Mouse (Mus musculus): ENCODE measurements around the gene Gm20605. TPM values are rescaled to one million over a fixed set of nuclear protein-coding genes. Genes with fewer than 3 reads are reported as not detected.
A peak's percentile ranks its signal among the peaks of the same experiment; 100 is the strongest.

Gene Gm20605
- polyA plus RNA-seq, 1 experiment from 2014 or later, result 5.9 TPM

- H3K36me3 ChIP-seq (ENCODE audit: control insufficient read depth, insufficient read depth, low read length), result no peaks in the 10 kb centered on the region
- H3K27me3 ChIP-seq (ENCODE audit: control insufficient read depth, insufficient read depth, low read length), result no peaks in the 10 kb centered on the region
- ATAC-seq (replicated peaks; ENCODE audit: insufficient number of reproducible peaks, low FRiP score, low TSS enrichment), result no peak
- no peak overlapping the region for H3K27ac ChIP-seq (ENCODE audit: low read depth, low read length)
- H3K9me3 ChIP-seq (replicated peaks; ENCODE audit: control insufficient read depth, low read length), result no peaks in the 10 kb centered on the region
- peaks cover 3% of the 10 kb centered on the region for H3K4me1 ChIP-seq (ENCODE audit: control insufficient read depth, insufficient read depth, low read length)
- WGBS (ENCODE audit: insufficient replicate concordance), result 77% methylated on average over 11 of the region's 11 CpGs
- no peak overlapping the region for H3K4me2 ChIP-seq
- no peak overlapping the region for H3K4me3 ChIP-seq (ENCODE audit: low read depth, low read length)
- no peak overlapping the region for H3K9ac ChIP-seq (ENCODE audit: low read depth, low read length)
These were observed 4.9 kb upstream of the Gm20605 start for GRCm38 (mm10) chr5:137623937-137624530.

- H3K9me3 ChIP-seq (replicated peaks; ENCODE audit: control insufficient read depth, low read length), result no peaks in the 10 kb centered on the region
- H3K9ac ChIP-seq (ENCODE audit: low read depth, low read length), result peak overlapping the region; percentile 71
- H3K27ac ChIP-seq (ENCODE audit: low read depth, low read length), result peak overlapping the region; percentile 63
- ATAC-seq (replicated peaks; ENCODE audit: insufficient number of reproducible peaks, low FRiP score, low TSS enrichment), result no peak
- no peaks in the 10 kb centered on the region for H3K27me3 ChIP-seq (ENCODE audit: control insufficient read depth, insufficient read depth, low read length)
- H3K4me2 ChIP-seq, result peak overlapping the region; percentile 83
- H3K36me3 ChIP-seq (ENCODE audit: control insufficient read depth, insufficient read depth, low read length), result no peaks in the 10 kb centered on the region
- peak overlapping the region; percentile 94 for H3K4me3 ChIP-seq (ENCODE audit: low read depth, low read length)
- peaks cover 24% of the 10 kb centered on the region for H3K4me1 ChIP-seq (ENCODE audit: control insufficient read depth, insufficient read depth, low read length)
- 2% methylated on average over 9 of the region's 9 CpGs for WGBS (ENCODE audit: insufficient replicate concordance)
These were observed 984 bp upstream of the Gm20605 start for GRCm38 (mm10) chr5:137627991-137628390.

- Histone ChIP-seq H3K27me3 (ENCODE audit: control insufficient read depth, insufficient read depth, low read length) (no peaks in the 10 kb centered on the region), H3K36me3 (ENCODE audit: control insufficient read depth, insufficient read depth, low read length) (peaks cover 7% of the 10 kb centered on the region; the same call in 1 of the 2 replicates), H3K4me1 (ENCODE audit: control insufficient read depth, insufficient read depth, low read length) (peaks cover 24% of the 10 kb centered on the region), H3K27ac (ENCODE audit: low read depth, low read length) (peak overlapping the region; percentile 95), H3K4me2 (peak overlapping the region; percentile 93), H3K9me3 (replicated peaks; ENCODE audit: control insufficient read depth, low read length) (no peaks in the 10 kb centered on the region), H3K9ac (ENCODE audit: low read depth, low read length) (peak overlapping the region; percentile 93), H3K4me3 (ENCODE audit: low read depth, low read length) (peak overlapping the region; percentile 94)
- ATAC-seq (replicated peaks; ENCODE audit: insufficient number of reproducible peaks, low FRiP score, low TSS enrichment), result peak; percentile 35
- under 1% methylated on average over 23 of the region's 23 CpGs for WGBS (ENCODE audit: insufficient replicate concordance)
These were observed 339 bp downstream of the Gm20605 start for GRCm38 (mm10) chr5:137629306-137629721.

- Histone ChIP-seq H3K4me1 (ENCODE audit: control insufficient read depth, insufficient read depth, low read length) (peaks cover 21% of the 10 kb centered on the region), H3K36me3 (ENCODE audit: control insufficient read depth, insufficient read depth, low read length) (peaks cover 7% of the 10 kb centered on the region; the same call in 1 of the 2 replicates)
- no peak for ATAC-seq (replicated peaks; ENCODE audit: insufficient number of reproducible peaks, low FRiP score, low TSS enrichment)
These were observed 1.1 kb downstream of the Gm20605 start for GRCm38 (mm10) chr5:137629906-137630545.

DNA sequence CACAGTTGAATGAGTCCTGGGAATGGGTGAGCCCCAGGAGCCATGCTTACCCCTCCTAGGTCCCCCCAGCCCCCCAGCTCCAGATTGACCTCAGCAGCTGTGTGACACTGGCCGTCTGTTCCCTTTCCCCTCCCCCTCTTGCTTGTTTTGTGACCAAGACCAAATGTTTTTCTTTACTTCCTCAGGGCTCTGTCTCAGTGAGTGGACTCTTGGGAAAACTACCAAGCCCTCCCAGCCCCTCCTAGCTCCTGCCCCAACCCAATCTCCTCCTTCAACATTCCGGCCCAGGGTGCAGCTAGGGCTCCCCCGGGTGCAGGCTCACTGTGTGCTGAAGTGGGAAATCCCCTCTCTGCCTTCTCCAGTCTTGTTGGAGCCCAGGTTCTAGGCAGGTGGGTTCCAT lies 1.6 kb downstream of the Gm20605 start:
- Histone ChIP-seq H3K4me3 (ENCODE audit: low read depth, low read length) (peak overlapping the region; percentile 94), H3K9ac (ENCODE audit: low read depth, low read length) (peak overlapping the region; percentile 93), H3K36me3 (ENCODE audit: control insufficient read depth, insufficient read depth, low read length) (peaks cover 10% of the 10 kb centered on the region), H3K27ac (ENCODE audit: low read depth, low read length) (peak overlapping the region; percentile 67), H3K4me1 (ENCODE audit: control insufficient read depth, insufficient read depth, low read length) (peaks cover 21% of the 10 kb centered on the region), H3K9me3 (replicated peaks; ENCODE audit: control insufficient read depth, low read length) (no peaks in the 10 kb centered on the region), H3K4me2 (peak overlapping the region; percentile 93), H3K27me3 (ENCODE audit: control insufficient read depth, insufficient read depth, low read length) (no peaks in the 10 kb centered on the region)
- no peak for ATAC-seq (replicated peaks; ENCODE audit: insufficient number of reproducible peaks, low FRiP score, low TSS enrichment)
- WGBS (ENCODE audit: insufficient replicate concordance), result 28% methylated on average over 3 of the region's 3 CpGs

More at GRCm38 (mm10) chr5:137629906-137630545, 1.1 kb downstream of the Gm20605 start:
- H3K4me3 ChIP-seq (ENCODE audit: low read depth, low read length), result peak overlapping the region; percentile 94
- H3K9me3 ChIP-seq (replicated peaks; ENCODE audit: control insufficient read depth, low read length), result no peaks in the 10 kb centered on the region
- peak overlapping the region; percentile 95 for H3K27ac ChIP-seq (ENCODE audit: low read depth, low read length)
- H3K4me2 ChIP-seq, result peak overlapping the region; percentile 93
- WGBS (ENCODE audit: insufficient replicate concordance), result 19% methylated on average over 6 of the region's 6 CpGs
- H3K9ac ChIP-seq (ENCODE audit: low read depth, low read length), result peak overlapping the region; percentile 93
- no peaks in the 10 kb centered on the region for H3K27me3 ChIP-seq (ENCODE audit: control insufficient read depth, insufficient read depth, low read length)

- Histone ChIP-seq H3K4me3 (ENCODE audit: low read depth, low read length) (peak overlapping the region; percentile 94; the same call in 1 of the 2 replicates), H3K4me1 (ENCODE audit: control insufficient read depth, insufficient read depth, low read length) (peaks cover 21% of the 10 kb centered on the region), H3K9ac (ENCODE audit: low read depth, low read length) (no peak overlapping the region; the same call in 1 of the 2 replicates), H3K27ac (ENCODE audit: low read depth, low read length) (peak overlapping the region; percentile 67), H3K27me3 (ENCODE audit: control insufficient read depth, insufficient read depth, low read length) (no peaks in the 10 kb centered on the region), H3K9me3 (replicated peaks; ENCODE audit: control insufficient read depth, low read length) (no peaks in the 10 kb centered on the region), H3K4me2 (peak overlapping the region; percentile 93), H3K36me3 (ENCODE audit: control insufficient read depth, insufficient read depth, low read length) (peaks cover 13% of the 10 kb centered on the region)
- 54% methylated on average over 9 of the region's 9 CpGs for WGBS (ENCODE audit: insufficient replicate concordance)
- ATAC-seq (replicated peaks; ENCODE audit: insufficient number of reproducible peaks, low FRiP score, low TSS enrichment), result no peak
These were observed 2.2 kb downstream of the Gm20605 start for GRCm38 (mm10) chr5:137631171-137631570.

- WGBS (ENCODE audit: insufficient replicate concordance), result 52% methylated on average over 4 of the region's 4 CpGs
- no peak for ATAC-seq (replicated peaks; ENCODE audit: insufficient number of reproducible peaks, low FRiP score, low TSS enrichment)
- Histone ChIP-seq H3K9me3 (replicated peaks; ENCODE audit: control insufficient read depth, low read length) (no peaks in the 10 kb centered on the region), H3K27ac (ENCODE audit: low read depth, low read length) (peak overlapping the region; percentile 67), H3K36me3 (ENCODE audit: control insufficient read depth, insufficient read depth, low read length) (peaks cover 14% of the 10 kb centered on the region), H3K4me3 (ENCODE audit: low read depth, low read length) (peak overlapping the region; percentile 94; the same call in 1 of the 2 replicates), H3K9ac (ENCODE audit: low read depth, low read length) (no peak overlapping the region), H3K4me1 (ENCODE audit: control insufficient read depth, insufficient read depth, low read length) (peaks cover 21% of the 10 kb centered on the region), H3K27me3 (ENCODE audit: control insufficient read depth, insufficient read depth, low read length) (no peaks in the 10 kb centered on the region), H3K4me2 (peak overlapping the region; percentile 4; the same call in 1 of the 2 replicates)
These were observed 2.6 kb downstream of the Gm20605 start for GRCm38 (mm10) chr5:137631591-137631990.

DNA sequence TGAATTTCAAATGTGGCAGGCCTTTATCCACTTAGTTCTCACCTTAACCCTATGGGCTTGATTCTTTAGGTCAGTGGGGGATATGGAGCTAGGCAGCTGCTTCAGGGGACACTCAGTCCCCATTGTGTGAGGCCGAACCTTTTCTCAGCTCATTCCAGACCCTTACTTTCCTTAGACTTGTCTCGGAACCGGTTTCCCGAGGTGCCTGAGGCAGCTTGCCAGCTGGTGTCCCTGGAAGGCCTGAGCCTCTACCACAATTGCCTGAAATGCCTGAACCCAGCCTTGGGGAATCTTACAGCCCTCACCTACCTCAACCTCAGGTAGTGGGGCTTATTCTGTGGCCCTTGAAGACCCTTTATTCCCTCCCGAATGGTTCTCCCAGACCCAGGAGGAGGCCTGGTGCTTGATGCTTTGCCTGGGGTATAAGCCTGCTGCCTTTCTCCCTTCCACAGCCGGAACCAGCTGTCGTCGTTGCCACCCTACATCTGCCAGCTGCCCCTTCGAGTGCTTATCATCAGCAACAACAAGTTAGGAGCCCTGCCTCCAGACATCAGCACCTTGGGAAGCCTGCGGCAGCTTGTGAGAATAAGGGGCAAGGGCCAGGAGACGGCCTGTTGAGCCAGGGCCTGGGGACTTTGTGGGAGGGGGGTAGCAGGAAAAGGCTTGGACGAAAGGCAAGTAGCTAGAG lies 4.6 kb downstream of the Gm20605 start:
- peaks cover 26% of the 10 kb centered on the region for H3K36me3 ChIP-seq (ENCODE audit: control insufficient read depth, insufficient read depth, low read length)
- 67% methylated on average over 12 of the region's 12 CpGs for WGBS (ENCODE audit: insufficient replicate concordance)
- no peaks in the 10 kb centered on the region for H3K9me3 ChIP-seq (replicated peaks; ENCODE audit: control insufficient read depth, low read length)
- H3K4me3 ChIP-seq (ENCODE audit: low read depth, low read length), result no peak overlapping the region
- H3K4me1 ChIP-seq (ENCODE audit: control insufficient read depth, insufficient read depth, low read length), result peaks cover 21% of the 10 kb centered on the region
- no peak overlapping the region for H3K9ac ChIP-seq (ENCODE audit: low read depth, low read length)
- no peak overlapping the region for H3K4me2 ChIP-seq
- no peak overlapping the region for H3K27ac ChIP-seq (ENCODE audit: low read depth, low read length)
- ATAC-seq (replicated peaks; ENCODE audit: insufficient number of reproducible peaks, low FRiP score, low TSS enrichment), result no peak
- H3K27me3 ChIP-seq (ENCODE audit: control insufficient read depth, insufficient read depth, low read length), result no peaks in the 10 kb centered on the region

Measured in heart, embryonic 11.5 days (tissue).